Mouse (Mus musculus) ES-E14 (cell line): ENCODE data around the gene Als2cr12. TPM values are rescaled to one million over a fixed set of nuclear protein-coding genes. Genes with fewer than 3 reads are reported as not detected.

Experiments used
- DNase-seq: peaks from one replicate; pipeline ENCODE4 v3.0.0-alpha.2; 2013; ENCODE audit warnings: low read depth, low spot score
- H3K27ac ChIP-seq: 2 replicates; pipeline ENCODE4 v1.5.1; 2012; ENCODE audit warnings: low read depth, mild to moderate bottlenecking, low read length, moderate library complexity, mixed read lengths; ENCODE audit not compliant: poor library complexity, insufficient read depth, severe bottlenecking
- H3K36me3 ChIP-seq: 2 replicates; pipeline ENCODE4 v1.6.1; 2012; ENCODE audit warnings: mild to moderate bottlenecking, low read length, moderate library complexity, mixed read lengths; ENCODE audit not compliant: control insufficient read depth, poor library complexity, insufficient read depth, severe bottlenecking
- H3K4me1 ChIP-seq, 2 experiments: fragments of 150-350 bp in 1 of 2; sonication (generic) in 1 of 2; 2 replicates each; pipeline ENCODE4 v1.6.1; 2012; ENCODE audit warnings: low read length in 2 of 2, mild to moderate bottlenecking in 1 of 2, mixed read lengths in 1 of 2; ENCODE audit not compliant: control insufficient read depth in 2 of 2, insufficient read depth in 2 of 2, poor library complexity in 1 of 2
- H3K4me3 ChIP-seq, 2 experiments: fragments of 150-350 bp in 1 of 2; sonication (generic) in 1 of 2; 2 replicates each; pipeline ENCODE4 v1.5.1; 2012; ENCODE audit warnings: low read length in 2 of 2, low read depth in 1 of 2, mild to moderate bottlenecking in 1 of 2, mixed read lengths in 1 of 2; ENCODE audit not compliant: insufficient read depth in 1 of 2, poor library complexity in 1 of 2, severe bottlenecking in 1 of 2
- H3K9ac ChIP-seq: 2 replicates; pipeline ENCODE4 v1.6.1; 2012; ENCODE audit warnings: low read depth, mild to moderate bottlenecking, low read length, mixed read lengths; ENCODE audit not compliant: poor library complexity, insufficient read depth, severe bottlenecking
- H3K9me3 ChIP-seq: fragments of 150-350 bp; sonication (generic); 2 replicates; pipeline ENCODE4 v1.6.1; 2012; ENCODE audit warnings: low read depth, mild to moderate bottlenecking, low read length; ENCODE audit not compliant: control insufficient read depth, insufficient read depth
- CHD2 ChIP-seq: IDR thresholded peaks from 2 replicates; pipeline ENCODE4 v1.6.1; 2014; ENCODE audit warnings: mild to moderate bottlenecking, low read depth, low read length, inconsistent platforms
- HCFC1 ChIP-seq: IDR thresholded peaks from 2 replicates; pipeline ENCODE4 v1.6.1; 2012; ENCODE audit warnings: low read length, inconsistent platforms, borderline replicate concordance; ENCODE audit not compliant: insufficient read depth
- MAFK ChIP-seq: IDR thresholded peaks from 2 replicates; pipeline ENCODE4 v1.6.1; 2014; ENCODE audit warnings: mild to moderate bottlenecking, low read depth, low read length, inconsistent platforms; ENCODE audit not compliant: insufficient read depth
- ZC3H11A ChIP-seq: IDR thresholded peaks from 2 replicates; pipeline ENCODE4 v1.6.1; 2012; ENCODE audit warnings: low read depth, mild to moderate bottlenecking, inconsistent platforms, low read length, borderline replicate concordance
- ZNF384 ChIP-seq: IDR thresholded peaks from 2 replicates; pipeline ENCODE4 v1.6.1; 2012; ENCODE audit warnings: low read depth, low read length, inconsistent platforms
- in situ Hi-C, 2 experiments: fragments of 600-800 bp; cut with MboI; formaldehyde crosslinking; loops; one replicate each; pipeline ENCODE4 v1.15.1; 2025; ENCODE audit warnings: low sequenced_read_pairs in 2 of 2, inconsistent platforms in 1 of 2; ENCODE audit not compliant: unreplicated experiment in 2 of 2
- total RNA-seq: library from RNA; depleted of rRNA; stranded (reverse); fragments of 300-350 nt; gene quantifications from 2 replicates; pipeline ENCODE4 v1.2.3, GENCODE M21; 2012

Gene Als2cr12
- total RNA-seq, 1 experiment: 0.22 TPM

- Histone ChIP-seq H3K4me1 (0 out of 4 replicates have a peak, but pooled peaks cover 0 to 2% of the 10 kb centered on the region in 2 experiments), H3K36me3 (no peaks in the 10 kb centered on the region), H3K9ac (peak overlapping the region; percentile 21; the same call in 1 of the 2 replicates), H3K4me3 (peak overlapping the region; percentile 13 to 40; a peak in 3 of 4 replicates), H3K9me3 (no peaks in the 10 kb centered on the region), H3K27ac (no peak overlapping the region)
- TF ChIP-seq HCFC1 (no peak), ZNF384 (no peak), MAFK (no peak), CHD2 (no peak), ZC3H11A (no peak)
- in situ Hi-C loops: no loop called here
- no peak for DNase-seq
Observed at GRCm38 (mm10) chr1:58736968-58737367, 41.2 kb upstream of the Als2cr12 start.

DNA sequence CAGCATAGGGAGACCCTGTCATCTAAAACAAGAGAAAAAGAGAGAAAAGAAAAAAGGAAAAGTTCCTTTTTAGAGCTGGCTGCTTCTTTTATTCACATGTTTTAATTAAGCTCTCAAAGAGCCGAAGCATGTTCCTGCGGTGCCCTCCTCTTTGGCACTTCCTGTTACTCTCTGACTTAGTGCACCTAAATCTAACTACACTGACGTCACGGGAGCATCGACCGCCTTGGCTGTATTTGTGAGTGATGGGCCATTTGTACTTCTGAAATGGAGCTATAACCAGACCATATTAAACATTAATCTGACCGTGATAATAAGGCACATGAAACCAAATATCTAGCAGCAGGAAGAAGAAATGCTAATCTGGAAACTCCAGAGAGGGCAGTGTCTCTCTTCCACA, 40.2 kb upstream of the Als2cr12 start:
- H3K9ac ChIP-seq: no peak overlapping the region
- no peak overlapping the region for H3K4me3 ChIP-seq
- H3K36me3 ChIP-seq: no peaks in the 10 kb centered on the region
- H3K27ac ChIP-seq: no peak overlapping the region
- H3K4me1 ChIP-seq: 0 out of 4 replicates have a peak, but pooled peaks cover 0 to 2% of the 10 kb centered on the region in 2 experiments
- no peak for DNase-seq
- TF ChIP-seq ZC3H11A (no peak), MAFK (no peak), CHD2 (no peak), ZNF384 (no peak), HCFC1 (no peak)
- H3K9me3 ChIP-seq: no peaks in the 10 kb centered on the region
- in situ Hi-C loops: no loop called here

DNA sequence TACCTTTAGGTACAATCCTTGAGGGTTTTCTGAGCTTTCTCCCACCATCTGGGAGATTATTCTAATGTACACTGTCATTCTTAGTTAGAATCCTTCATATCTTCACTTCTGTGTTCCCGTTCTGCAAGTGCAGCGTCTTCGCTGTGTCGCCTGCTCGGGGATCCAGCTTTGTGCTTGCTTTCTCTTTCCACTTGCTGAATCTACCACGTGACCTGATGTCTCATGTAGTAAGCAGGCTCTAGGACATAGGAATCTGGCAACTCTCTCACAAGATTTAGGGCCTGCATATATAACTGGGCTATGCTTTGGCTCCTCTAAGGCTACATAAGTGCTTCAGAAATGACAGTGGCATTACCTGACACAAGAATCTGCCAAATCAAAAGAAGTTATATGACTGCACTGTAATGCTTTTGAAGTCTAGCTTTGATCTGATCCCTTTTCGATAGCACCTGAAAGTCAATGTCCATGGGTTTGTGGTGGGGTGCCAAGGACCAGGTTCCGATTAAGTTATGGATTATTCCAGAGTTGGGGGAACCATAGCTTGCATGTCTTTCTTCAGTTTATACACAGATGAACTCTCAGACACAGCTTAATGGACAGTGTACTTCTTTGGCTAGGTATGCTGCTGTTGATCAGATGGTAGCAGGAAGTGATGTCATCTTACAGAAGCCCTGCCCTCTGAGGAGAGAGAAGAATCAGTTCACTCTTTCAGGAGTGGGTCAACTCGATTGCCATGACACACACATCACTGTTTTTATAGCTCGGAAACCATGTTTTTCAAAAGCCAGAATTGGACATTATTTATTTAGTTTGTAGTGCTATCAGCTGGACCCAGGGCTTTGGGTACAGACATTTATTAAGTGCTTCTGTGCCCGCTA, 38.5 kb upstream of the Als2cr12 start:
- H3K9ac ChIP-seq: no peak overlapping the region
- H3K36me3 ChIP-seq: no peaks in the 10 kb centered on the region
- no peak overlapping the region for H3K4me3 ChIP-seq
- no peak for DNase-seq
- TF ChIP-seq CHD2: no peak
- 0 out of 4 replicates have a peak, but pooled peaks cover 0 to 2% of the 10 kb centered on the region in 2 experiments for H3K4me1 ChIP-seq
- no peak overlapping the region for H3K27ac ChIP-seq
- no peaks in the 10 kb centered on the region for H3K9me3 ChIP-seq
- in situ Hi-C loops: no loop called here

DNA sequence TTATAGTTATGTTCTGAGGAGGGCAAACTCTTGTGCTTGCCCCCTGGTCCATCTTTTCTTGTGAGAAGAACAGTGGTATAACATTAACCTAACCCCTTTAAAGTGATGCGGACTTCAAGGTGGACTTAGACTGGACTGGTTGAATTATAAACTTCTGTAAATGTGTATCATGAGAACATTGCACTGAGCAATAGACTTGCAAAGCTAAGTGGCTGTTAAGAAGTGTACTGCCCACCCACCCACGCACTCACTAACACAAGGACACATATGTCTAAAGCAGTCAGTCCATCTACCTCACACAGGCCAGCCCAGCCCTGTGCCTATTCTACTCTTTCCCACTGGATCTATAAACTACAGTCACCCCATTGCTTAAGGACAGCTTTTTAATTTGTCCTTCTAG, 37.8 kb upstream of the Als2cr12 start:
- H3K9ac ChIP-seq: no peak overlapping the region
- DNase-seq: no peak
- no peak overlapping the region for H3K27ac ChIP-seq
- in situ Hi-C loops: no loop called here
- TF ChIP-seq MAFK (no peak), ZNF384 (no peak), CHD2 (no peak), ZC3H11A (no peak), HCFC1 (no peak)
- H3K4me3 ChIP-seq: no peak overlapping the region
- no peaks in the 10 kb centered on the region for H3K9me3 ChIP-seq
- 0 out of 4 replicates have a peak, but pooled peaks cover 0 to 2% of the 10 kb centered on the region in 2 experiments for H3K4me1 ChIP-seq
- no peaks in the 10 kb centered on the region for H3K36me3 ChIP-seq

DNA sequence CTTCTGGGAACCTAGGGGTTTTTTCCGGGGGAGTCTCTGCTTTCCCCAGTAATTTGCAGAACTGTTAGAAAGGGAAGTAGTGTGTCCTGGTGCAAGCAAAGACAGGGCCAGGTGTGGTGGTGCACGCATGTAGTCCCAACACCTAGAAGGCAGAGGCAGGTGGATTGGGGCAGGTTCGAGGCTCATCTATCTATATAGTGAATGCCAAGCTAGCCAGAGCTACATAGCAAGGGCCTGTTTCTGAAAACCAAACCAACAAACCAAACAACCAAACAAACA, 32.7 kb upstream of the Als2cr12 start:
- Histone ChIP-seq H3K4me1 (peaks cover 4 to 5% of the 10 kb centered on the region in 2 experiments; a peak in 1 of 4 replicates), H3K4me3 (no peak overlapping the region), H3K9me3 (no peaks in the 10 kb centered on the region), H3K36me3 (no peaks in the 10 kb centered on the region), H3K9ac (no peak overlapping the region), H3K27ac (no peak overlapping the region)
- in situ Hi-C loops: no loop called here
- DNase-seq: no peak
- TF ChIP-seq ZC3H11A (no peak), HCFC1 (no peak), MAFK (no peak), ZNF384 (no peak), CHD2 (no peak)
